Mouse (Mus musculus) CH12.LX (cell line): ENCODE measurements around the gene Ddx42. TPM values are rescaled to one million over a fixed set of nuclear protein-coding genes. Genes with fewer than 3 reads are reported as not detected.

Experiments used
- DNase-seq: peaks from one replicate; pipeline ENCODE4 v3.0.0-alpha.2; 2013; ENCODE audit errors: extremely low read depth
- H3K27ac ChIP-seq: 2 replicates; pipeline ENCODE4 v1.5.1; 2012; ENCODE audit warnings: low read depth, mild to moderate bottlenecking, control low read depth, moderate library complexity; ENCODE audit not compliant: insufficient read depth
- H3K27me3 ChIP-seq: replicated peaks from 2 replicates; pipeline ENCODE3; 2012; ENCODE audit warnings: inconsistent platforms
- H3K36me3 ChIP-seq, 2 experiments: replicated peaks in 1 of 2; 2 replicates each; pipeline versions ENCODE3 to v1.6.1; 2012; ENCODE audit warnings: inconsistent platforms in 1 of 2, low read length in 1 of 2, mild to moderate bottlenecking in 1 of 2, mixed read lengths in 1 of 2, moderate library complexity in 1 of 2; ENCODE audit not compliant: control insufficient read depth in 1 of 2, insufficient read depth in 1 of 2
- H3K4me1 ChIP-seq, 2 experiments: 2 replicates each; pipeline ENCODE4 v1.6.1; 2012; ENCODE audit warnings: inconsistent platforms in 1 of 2, moderate library complexity in 1 of 2; ENCODE audit not compliant: insufficient read depth in 2 of 2, control insufficient read depth in 1 of 2
- H3K4me2 ChIP-seq: 2 replicates; pipeline ENCODE4 v1.6.1; 2012; ENCODE audit warnings: low read depth, mild to moderate bottlenecking, control low read depth; ENCODE audit not compliant: poor library complexity, insufficient read depth, severe bottlenecking
- H3K4me3 ChIP-seq, 3 experiments: fragments of 150-350 bp in 1 of 3; sonication (generic) in 1 of 3; replicated peaks in 1 of 3; 2 replicates each; pipeline versions ENCODE3 to v1.5.1; 2011 to 2012; ENCODE audit warnings: low read depth in 2 of 3, low read length in 2 of 3, mild to moderate bottlenecking in 2 of 3, moderate library complexity in 2 of 3, control low read depth in 1 of 3, improper control_type of control experiment in 1 of 3, inconsistent platforms in 1 of 3, mixed read lengths in 1 of 3; ENCODE audit not compliant: poor library complexity in 1 of 3
- H3K79me2 ChIP-seq: replicated peaks from 2 replicates; pipeline ENCODE4 v1.6.1; 2012; ENCODE audit warnings: mild to moderate bottlenecking, moderate library complexity; ENCODE audit not compliant: control insufficient read depth, poor library complexity, insufficient read depth, severe bottlenecking; ENCODE audit errors: extremely low read depth
- H3K9ac ChIP-seq: 2 replicates; pipeline ENCODE4 v1.6.1; 2012; ENCODE audit warnings: low read depth, mild to moderate bottlenecking, control low read depth, moderate library complexity; ENCODE audit not compliant: insufficient read depth
- H3K9me3 ChIP-seq: replicated peaks from 2 replicates; pipeline ENCODE3; 2012; ENCODE audit warnings: low read length, inconsistent platforms, mixed read lengths
- BHLHE40 ChIP-seq: IDR thresholded peaks from 2 replicates; pipeline ENCODE4 v1.6.1; 2011; ENCODE audit warnings: mild to moderate bottlenecking, low read depth, low read length, improper control_type of control experiment
- CHD1 ChIP-seq: IDR thresholded peaks from 2 replicates; pipeline ENCODE4 v1.6.1; 2012; ENCODE audit warnings: low read depth, low read length, improper control_type of control experiment, inconsistent platforms
- CHD2 ChIP-seq: IDR thresholded peaks from 2 replicates; pipeline ENCODE4 v1.6.1; 2011; ENCODE audit warnings: low read length, improper control_type of control experiment
- CTCF ChIP-seq, 2 experiments: IDR thresholded peaks in 1 of 2; conservative IDR thresholded peaks in 1 of 2; 2 replicates each; pipeline ENCODE4 v1.5.1; 2011 to 2012; ENCODE audit warnings: low read depth in 2 of 2, low read length in 2 of 2, improper control_type of control experiment in 1 of 2, inconsistent platforms in 1 of 2, mild to moderate bottlenecking in 1 of 2, moderate library complexity in 1 of 2
- E2F4 ChIP-seq: IDR thresholded peaks from 2 replicates; pipeline ENCODE4 v1.6.1; 2011; ENCODE audit warnings: low read depth, low read length, improper control_type of control experiment; ENCODE audit not compliant: insufficient replicate concordance
- ETS1 ChIP-seq: conservative IDR thresholded peaks from 2 replicates; pipeline ENCODE4 v1.6.1; 2012; ENCODE audit warnings: low read depth, mild to moderate bottlenecking, inconsistent platforms, low read length, improper control_type of control experiment, moderate library complexity
- HCFC1 ChIP-seq: IDR thresholded peaks from 2 replicates; pipeline ENCODE4 v1.6.1; 2012; ENCODE audit warnings: low read depth, mild to moderate bottlenecking, inconsistent platforms, low read length, improper control_type of control experiment
- JUND ChIP-seq: conservative IDR thresholded peaks from 2 replicates; pipeline ENCODE4 v1.6.1; 2011; ENCODE audit warnings: low read depth, low read length, improper control_type of control experiment
- MAFK ChIP-seq: IDR thresholded peaks from 2 replicates; pipeline ENCODE4 v1.6.1; 2011; ENCODE audit warnings: low read length, improper control_type of control experiment; ENCODE audit not compliant: insufficient replicate concordance
- MAX ChIP-seq: IDR thresholded peaks from 2 replicates; pipeline ENCODE4 v1.6.1; 2011; ENCODE audit warnings: low read length, improper control_type of control experiment
- MAZ ChIP-seq: IDR thresholded peaks from 2 replicates; pipeline ENCODE4 v1.6.1; 2012; ENCODE audit warnings: low read depth, mild to moderate bottlenecking, inconsistent platforms, low read length, improper control_type of control experiment, moderate library complexity
- MXI1 ChIP-seq: IDR thresholded peaks from 2 replicates; pipeline ENCODE4 v1.6.1; 2011; ENCODE audit warnings: mild to moderate bottlenecking, low read depth, low read length, improper control_type of control experiment
- MYC ChIP-seq: IDR thresholded peaks from 2 replicates; pipeline ENCODE4 v1.6.1; 2011; ENCODE audit warnings: low read depth, mild to moderate bottlenecking, improper control_type of control experiment, low read length
- NELFE ChIP-seq: IDR thresholded peaks from 2 replicates; pipeline ENCODE4 v1.6.1; 2011; ENCODE audit warnings: low read depth, low read length, improper control_type of control experiment
- PAX5 ChIP-seq: IDR thresholded peaks from 2 replicates; pipeline ENCODE4 v1.6.1; 2012; ENCODE audit warnings: low read length, inconsistent platforms, mixed read lengths
- POLR2A ChIP-seq: IDR thresholded peaks from 2 replicates; pipeline ENCODE4 v1.6.1; 2011; ENCODE audit warnings: low read depth, mild to moderate bottlenecking, improper control_type of control experiment, low read length
- RAD21 ChIP-seq: IDR thresholded peaks from 2 replicates; pipeline ENCODE4 v1.6.1; 2011; ENCODE audit warnings: low read depth, mild to moderate bottlenecking, low read length, improper control_type of control experiment, moderate library complexity
- SIN3A ChIP-seq: IDR thresholded peaks from 2 replicates; pipeline ENCODE4 v1.6.1; 2012; ENCODE audit warnings: low read length, improper control_type of control experiment, inconsistent platforms
- SMC3 ChIP-seq: IDR thresholded peaks from 2 replicates; pipeline ENCODE4 v1.6.1; 2011; ENCODE audit warnings: low read depth, low read length, improper control_type of control experiment
- TCF12 ChIP-seq: IDR thresholded peaks from 2 replicates; pipeline ENCODE4 v1.6.1; 2014; ENCODE audit warnings: low read depth, mild to moderate bottlenecking, inconsistent platforms, low read length, improper control_type of control experiment
- USF1 ChIP-seq: IDR thresholded peaks from 2 replicates; pipeline ENCODE4 v1.6.1; 2014; ENCODE audit warnings: low read depth, mild to moderate bottlenecking, inconsistent platforms, low read length, improper control_type of control experiment
- ZMIZ1 ChIP-seq: IDR thresholded peaks from 2 replicates; pipeline ENCODE4 v1.6.1; 2012; ENCODE audit warnings: low read depth, mild to moderate bottlenecking, inconsistent platforms, low read length, improper control_type of control experiment
- ZNF384 ChIP-seq: IDR thresholded peaks from 2 replicates; pipeline ENCODE4 v1.6.1; 2012; ENCODE audit warnings: low read depth, low read length, improper control_type of control experiment, inconsistent platforms
- dilution Hi-C: fragments of 300-500 bp; cut with MboI; formaldehyde crosslinking; loops from 2 replicates; pipeline ENCODE4 v1.14.3; 2020; ENCODE audit warnings: low sequenced_read_pairs; ENCODE audit not compliant: extremely low pct_unique_long_range_greater_than_20kb, extremely low pct_ligation_motif_present
- in situ Hi-C: fragments of 300-500 bp; cut with MboI; formaldehyde crosslinking; loops from 3 replicates; pipeline ENCODE4 v1.14.3; 2019; ENCODE audit warnings: low sequenced_read_pairs, low pct_ligation_motif_present, low pct_unique_long_range_greater_than_20kb, mixed read lengths
- polyA plus RNA-seq: library from polyadenylated mRNA; unstranded; fragments of >175 nt; gene quantifications from 2 replicates; pipeline ENCODE4 v1.2.1, GENCODE M21; 2012; ENCODE audit warnings: low read depth; ENCODE audit not compliant: insufficient read length
- total RNA-seq, 2 experiments: library from RNA; depleted of rRNA; stranded (reverse); fragments of 300-350 nt in 1 of 2; fragments of >200 nt in 1 of 2; gene quantifications; 2 replicates each; pipeline ENCODE4 v1.2.3; 2012 to 2014

Gene Ddx42
- total and polyA plus RNA-seq, 3 experiments = 63.8 to 94.6 (median 65.5) TPM

DNA sequence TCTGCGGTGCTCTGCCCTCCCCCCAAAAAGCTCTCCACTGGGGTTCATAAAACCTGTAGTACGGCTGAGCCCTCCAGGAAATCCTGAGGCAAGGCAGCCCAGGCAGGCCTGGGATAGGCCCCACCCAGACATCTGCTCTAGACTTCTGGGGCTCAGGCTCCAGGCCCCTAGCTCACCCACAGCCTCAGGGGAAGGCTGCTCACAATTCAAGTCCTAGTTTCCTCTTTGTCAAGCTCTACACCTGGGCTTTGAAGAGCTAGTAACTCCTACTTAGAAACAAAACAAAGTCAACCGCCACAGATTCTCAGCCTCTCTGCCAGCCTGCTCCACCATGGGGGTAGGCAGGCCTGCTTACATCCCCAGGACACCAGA, 52.3 kb downstream of the Ddx42 start:
- Histone ChIP-seq H3K4me1 (peaks cover 15 to 61% of the 10 kb centered on the region in 2 experiments), H3K9ac (no peak overlapping the region), H3K27me3 (no peaks in the 10 kb centered on the region), H3K27ac (peak overlapping the region; percentile 54; the same call in 1 of the 2 replicates), H3K4me2 (0 out of 2 replicates have a peak overlapping the region, but pooled peaks have one; percentile 2), H3K9me3 (no peaks in the 10 kb centered on the region), H3K79me2 (peaks cover 40% of the 10 kb centered on the region), H3K36me3 (peaks cover 38 to 52% of the 10 kb centered on the region in 2 experiments), H3K4me3 (no peak overlapping the region)
- dilution Hi-C loops = no loop called here
- in situ Hi-C loops = no loop called here
- DNase-seq = peak; percentile 71
- TF ChIP-seq TCF12 = peak; percentile 15; the same call in 1 of the 2 replicates
- TF ChIP-seq HCFC1 = no peak
- no peak for TF ChIP-seq ETS1
- TF ChIP-seq ZNF384 = no peak
- no peak for TF ChIP-seq ZMIZ1
- TF ChIP-seq USF1 = no peak
- no peak for TF ChIP-seq RAD21
- no peak for TF ChIP-seq MAX
- no peak for TF ChIP-seq PAX5
- TF ChIP-seq CHD1 = no peak
- TF ChIP-seq SIN3A = 0 out of 2 replicates have a peak, but pooled peaks have one; percentile 35
- TF ChIP-seq MYC = no peak
- TF ChIP-seq BHLHE40 = no peak
- TF ChIP-seq POLR2A = no peak
- TF ChIP-seq JUND = no peak
- TF ChIP-seq CHD2 = no peak

- peaks cover 19 to 62% of the 10 kb centered on the region in 2 experiments for H3K4me1 ChIP-seq
- H3K27me3 ChIP-seq = no peaks in the 10 kb centered on the region
- H3K9me3 ChIP-seq = no peaks in the 10 kb centered on the region
- H3K9ac ChIP-seq = peak overlapping the region; percentile 81
- TF ChIP-seq RAD21 (peak; percentile 5), MAFK (no peak), SMC3 (peak; percentile 28; the same call in 1 of the 2 replicates), MAZ (no peak), MXI1 (peak; percentile 23; the same call in 1 of the 2 replicates), E2F4 (no peak), CTCF (conservative IDR thresholded peaks at IDR 0.05 in 1 of 2, IDR thresholded peaks at IDR 0.05 in 1 of 2; ENCODE audit: low read depth in 2 of 2, low read length in 2 of 2) (peak; percentile 13 to 35; a peak in 2 of 4 replicates), NELFE (no peak)
- TF ChIP-seq, all 38 proteins: peak for 4
- Histone ChIP-seq H3K36me3 (peaks cover 16 to 30% of the 10 kb centered on the region in 2 experiments), H3K4me3 (peak overlapping the region; percentile 73 to 95 (median 82)), H3K27ac (no peak overlapping the region), H3K4me2 (peak overlapping the region; percentile 95), H3K79me2 (peaks cover 40% of the 10 kb centered on the region)
- DNase-seq = no peak
- dilution Hi-C loops (no loop called here), in situ Hi-C loops (no loop called here)
Measured at GRCm38 (mm10) chr11:106271131-106271793, 54.5 kb downstream of the Ddx42 start.
